Mouse (Mus musculus) liver, embryonic 12.5 days (tissue): Measurements from ENCODE around the gene Fnbp1. TPM values are rescaled to one million over a fixed set of nuclear protein-coding genes. Genes with fewer than 3 reads are reported as not detected.

Source experiments
- polyA plus RNA-seq: library from polyadenylated mRNA; unstranded; fragments of >200 nt; fragmentation: Nextera tagmentation; extraction: Ambion mirVana; gene quantifications from 2 replicates; pipeline ENCODE4 v1.2.1, GENCODE M21; 2016

The Fnbp1 gene
- polyA plus RNA-seq, 1 experiment from 2014 or later: 11.1 TPM

Other genes starting within 250 kb of the Fnbp1 start
- 0.25 and 0.63 TPM in 2 replicates for gene Ptges, start 212.1 kb downstream of the Fnbp1 start, polyA plus RNA-seq
- gene Tor1b, start 189.0 kb downstream of the Fnbp1 start, polyA plus RNA-seq: 21.3 and 21.8 TPM in 2 replicates
- 46.2 and 51.8 TPM in 2 replicates for gene Tor1a, start 174.1 kb downstream of the Fnbp1 start, polyA plus RNA-seq
- gene BC005624, start 159.8 kb downstream of the Fnbp1 start, polyA plus RNA-seq: 36.9 and 41.2 TPM in 2 replicates
- 7.6 and 8.4 TPM in 2 replicates for gene Usp20, start 159.7 kb downstream of the Fnbp1 start, polyA plus RNA-seq
- 18.8 and 19.3 TPM in 2 replicates for gene Gpr107, start 10.3 kb upstream of the Fnbp1 start, polyA plus RNA-seq
- 4.3 and 4.5 TPM in 2 replicates for gene Ncs1, start 103.8 kb upstream of the Fnbp1 start, polyA plus RNA-seq
- 0.35 and 0.36 TPM in 2 replicates for gene Hmcn2, start 172.4 kb upstream of the Fnbp1 start, polyA plus RNA-seq